Mouse (Mus musculus) liver, adult 2 months (tissue): Measurements from ENCODE around the gene Cacng3.

ENCODE experiments used
- CTCF ChIP-seq: fragments of 200-500 bp; IDR thresholded peaks from 2 replicates; pipeline ENCODE4 v1.5.1; 2011; ENCODE audit warnings: low read depth, low read length, control low read depth
- POLR2A ChIP-seq: fragments of 200-500 bp; IDR thresholded peaks from 2 replicates; pipeline ENCODE4 v1.6.1; 2011; ENCODE audit warnings: low read length, control low read depth; ENCODE audit not compliant: insufficient read depth; ENCODE audit errors: extremely low read depth

- no peak for TF ChIP-seq POLR2A
- no peak for TF ChIP-seq CTCF
These were observed 68.2 kb downstream of the Cacng3 start for GRCm38 (mm10) chr7:122738541-122738940.
